Mouse (Mus musculus) bone marrow, adult 2 months (tissue): Measurements from ENCODE around the gene Tom1l2.

Experiments
- CTCF ChIP-seq: fragments of 200-500 bp; IDR thresholded peaks from 2 replicates; pipeline ENCODE4 v1.5.1; 2011; ENCODE audit warnings: low read length, control low read depth; ENCODE audit not compliant: control insufficient read depth, insufficient read depth
- POLR2A ChIP-seq: fragments of 200-500 bp; IDR thresholded peaks from 2 replicates; pipeline ENCODE4 v1.6.1; 2011; ENCODE audit warnings: low read depth, mild to moderate bottlenecking, control low read depth, low read length, borderline replicate concordance; ENCODE audit not compliant: control insufficient read depth

GRCm38 (mm10) chr11:60209217-60209932 is 143.3 kb downstream of the Tom1l2 start:
- TF ChIP-seq CTCF (no peak), POLR2A (no peak)
